Mouse (Mus musculus): Measurements from ENCODE around the gene Hpcal1.

Gene Hpcal1

GRCm38 (mm10) chr12:17690564-17691281, at the start of gene Hpcal1:
TSS of gene Hpcal1 (plus strand) at chr12:17690856.
- TF ChIP-seq GATA4 (IDR thresholded peaks at IDR 0.05; ENCODE audit: insufficient replicate concordance, low read length) = no peak

- no peak for TF ChIP-seq GATA4 (IDR thresholded peaks at IDR 0.05; ENCODE audit: insufficient replicate concordance, low read length)
Observed at GRCm38 (mm10) chr12:17641269-17641668, 49.4 kb upstream of the Hpcal1 start.

- no peak for TF ChIP-seq GATA4 (IDR thresholded peaks at IDR 0.05; ENCODE audit: insufficient replicate concordance, low read length)
Observed at GRCm38 (mm10) chr12:17644385-17645222, 46.1 kb upstream of the Hpcal1 start.

DNA sequence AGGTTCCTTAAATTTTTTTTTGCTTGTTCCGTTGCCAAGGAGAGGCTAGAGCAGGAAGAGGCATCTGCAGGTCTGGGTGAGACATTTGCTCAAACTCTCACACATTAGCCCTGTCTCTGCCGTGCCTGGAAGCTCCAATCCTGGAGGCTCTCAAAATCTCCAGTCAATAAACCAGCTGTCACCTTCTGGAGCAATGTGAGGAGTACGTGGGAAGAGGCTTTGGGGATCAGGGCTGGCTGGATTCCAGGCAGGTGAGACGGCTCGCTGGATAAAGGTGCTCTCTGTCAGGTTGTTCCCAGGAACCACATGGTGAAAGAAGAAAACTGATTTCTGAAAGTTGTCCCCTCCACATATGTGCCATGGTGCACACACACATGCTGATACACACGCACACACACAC, 44.2 kb upstream of the Hpcal1 start:
- TF ChIP-seq GATA4 (IDR thresholded peaks at IDR 0.05; ENCODE audit: insufficient replicate concordance, low read length) = no peak

GRCm38 (mm10) chr12:17651223-17652095, 39.2 kb upstream of the Hpcal1 start:
- TF ChIP-seq GATA4 (IDR thresholded peaks at IDR 0.05; ENCODE audit: insufficient replicate concordance, low read length) = no peak

DNA sequence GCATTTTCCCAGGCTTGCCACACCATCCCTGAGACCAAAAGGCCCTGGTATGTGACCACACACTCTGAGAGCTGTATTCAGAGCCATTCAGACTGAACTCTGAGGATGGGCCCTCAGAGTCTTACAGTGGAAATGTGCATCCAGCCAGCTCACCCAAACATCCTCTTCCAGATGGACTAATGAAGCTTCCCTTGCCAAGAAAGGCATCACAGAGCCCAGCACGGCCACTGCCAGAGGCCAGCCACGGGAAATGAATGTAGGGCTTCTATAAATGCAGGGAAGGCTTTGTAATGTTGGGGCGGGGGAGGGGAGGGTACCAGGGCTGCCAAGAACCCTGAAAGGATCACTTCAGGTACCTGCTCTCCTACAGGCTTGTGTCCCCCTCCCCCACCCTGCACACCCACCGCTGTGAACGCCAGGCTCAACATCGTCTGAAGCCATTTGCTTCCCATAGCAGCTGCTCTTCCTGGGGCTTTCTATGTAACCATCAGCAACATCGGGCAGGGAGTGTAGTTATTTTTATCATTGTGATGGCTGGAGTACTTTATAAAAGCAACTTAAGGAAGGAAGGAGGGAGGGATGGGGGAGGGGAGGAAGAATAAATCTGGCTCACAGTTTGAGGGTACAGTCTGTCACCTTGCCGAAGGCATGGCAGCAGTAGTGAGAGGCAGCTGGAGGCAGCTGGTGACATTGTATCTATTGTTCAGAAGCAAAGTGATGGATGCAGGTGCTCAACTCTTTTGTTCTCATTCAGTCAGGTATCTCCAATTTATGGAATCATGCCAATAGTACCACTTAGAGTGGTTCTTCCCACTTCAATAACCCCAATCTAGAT, 38.2 kb upstream of the Hpcal1 start:
- no peak for TF ChIP-seq GATA4 (IDR thresholded peaks at IDR 0.05; ENCODE audit: insufficient replicate concordance, low read length)

- TF ChIP-seq GATA4 (IDR thresholded peaks at IDR 0.05; ENCODE audit: insufficient replicate concordance, low read length) = no peak
Observed at GRCm38 (mm10) chr12:17653051-17653783, 37.4 kb upstream of the Hpcal1 start.

DNA sequence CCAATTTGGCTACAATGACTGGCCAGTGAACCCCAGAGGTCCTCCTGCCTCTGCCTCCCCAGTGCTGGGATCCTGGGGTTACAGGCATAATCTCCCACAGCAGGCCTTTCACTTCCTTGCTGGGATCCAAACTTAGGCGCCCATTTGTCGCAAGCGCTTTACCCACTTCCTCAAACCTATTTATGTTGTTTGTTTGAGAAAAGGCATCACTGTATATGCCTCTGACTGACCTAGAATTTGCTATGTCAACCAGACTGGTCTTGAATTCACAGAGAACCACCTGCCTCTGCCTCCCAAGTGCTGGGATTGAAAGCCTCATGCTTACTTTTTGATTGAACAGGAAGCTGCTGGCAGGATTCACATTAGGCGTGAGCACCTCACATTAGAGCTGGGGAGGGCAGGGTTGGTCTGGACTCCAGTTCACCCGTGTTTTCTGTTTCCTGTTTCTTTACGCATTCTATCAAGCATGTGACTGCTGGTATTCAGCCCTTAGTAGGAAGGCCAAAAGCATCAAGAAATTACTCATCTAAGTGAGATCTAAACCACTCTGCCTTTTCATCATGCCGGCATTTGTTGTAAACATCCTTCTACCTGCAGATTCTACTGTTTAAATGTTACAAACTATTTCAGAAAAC, 33.0 kb upstream of the Hpcal1 start:
- no peak for TF ChIP-seq GATA4 (IDR thresholded peaks at IDR 0.05; ENCODE audit: insufficient replicate concordance, low read length)

- no peak for TF ChIP-seq GATA4 (IDR thresholded peaks at IDR 0.05; ENCODE audit: insufficient replicate concordance, low read length)
Observed at GRCm38 (mm10) chr12:17658521-17658920, 32.1 kb upstream of the Hpcal1 start.

- no peak for TF ChIP-seq GATA4 (IDR thresholded peaks at IDR 0.05; ENCODE audit: insufficient replicate concordance, low read length)
Observed at GRCm38 (mm10) chr12:17661483-17661920, 29.2 kb upstream of the Hpcal1 start.

- TF ChIP-seq GATA4 (IDR thresholded peaks at IDR 0.05; ENCODE audit: insufficient replicate concordance, low read length) = no peak
Observed at GRCm38 (mm10) chr12:17663991-17664635, 26.5 kb upstream of the Hpcal1 start.

GRCm38 (mm10) chr12:17665906-17666326, 24.7 kb upstream of the Hpcal1 start:
- no peak for TF ChIP-seq GATA4 (IDR thresholded peaks at IDR 0.05; ENCODE audit: insufficient replicate concordance, low read length)

GRCm38 (mm10) chr12:17666616-17667015, 24.0 kb upstream of the Hpcal1 start:
- TF ChIP-seq GATA4 (IDR thresholded peaks at IDR 0.05; ENCODE audit: insufficient replicate concordance, low read length) = no peak
